Mouse (Mus musculus): ENCODE data around the gene Ranbp10.

Gene Ranbp10

DNA sequence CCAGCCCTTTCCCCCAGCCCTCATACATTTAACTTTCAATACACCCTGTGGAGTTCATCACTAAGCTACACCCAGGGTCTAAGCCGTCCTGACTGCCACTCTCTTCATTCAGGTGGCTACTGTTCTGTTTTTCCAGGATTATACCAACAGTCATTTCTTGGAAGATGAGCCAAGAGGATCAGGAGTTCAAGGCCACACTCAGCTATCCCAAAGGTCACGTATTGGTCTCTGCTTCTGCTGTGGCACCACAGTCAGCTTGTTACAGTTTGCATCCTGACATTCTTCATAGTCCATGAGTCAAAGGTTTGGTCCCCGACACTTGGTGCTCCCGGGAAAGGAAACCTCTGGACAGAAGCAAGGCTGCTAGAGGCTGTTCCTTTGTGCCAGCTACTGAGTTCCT lies 107.5 kb downstream of the Ranbp10 start:
- no peak for DNase-seq (ENCODE audit: low read depth, low spot score)

Measured in mesoderm, embryonic 11.5 days (tissue).